Mouse (Mus musculus) kidney, adult 18-20 months (tissue): ENCODE results near the gene Gm20865.
"Not testable (repeated sequence)": the region's sequence is repeated elsewhere in the genome, so short reads cannot be mapped to it uniquely, and the experiment has no call there.

Source experiments
- DNase-seq: peaks from one replicate; pipeline ENCODE4 v3.0.0; 2021

Gm20865 gene

GRCm38 (mm10) chrY:21241275-21241674 lies at the start of gene Gm20865:
TSS of gene Gm20865 (plus strand) at chrY:21241575.
- DNase-seq: not testable (repeated sequence)
